Mouse (Mus musculus) brown adipose tissue, adult 24 weeks (tissue): Measurements from ENCODE around the gene Npy. TPM values are rescaled to one million over a fixed set of nuclear protein-coding genes. Genes with fewer than 3 reads are reported as not detected.

Experiments used
- H3K27ac ChIP-seq: fragments of 200-500 bp; replicated peaks from 2 replicates; pipeline ENCODE4 v1.5.1; 2012; ENCODE audit warnings: low read depth, mild to moderate bottlenecking, low read length
- H3K4me1 ChIP-seq: fragments of 200-500 bp; 2 replicates; pipeline ENCODE4 v1.6.1; 2012; ENCODE audit warnings: low read length, mixed read lengths; ENCODE audit not compliant: control insufficient read depth, insufficient read depth, insufficient read length
- H3K4me3 ChIP-seq: fragments of 200-500 bp; 2 replicates; pipeline ENCODE4 v1.5.1; 2012; ENCODE audit warnings: low read depth, mild to moderate bottlenecking, low read length, moderate library complexity; ENCODE audit not compliant: insufficient read depth
- polyA plus RNA-seq: library from polyadenylated mRNA; stranded (reverse); fragments of >200 nt; gene quantifications from 2 replicates; pipeline ENCODE4 v1.2.4, GENCODE M21; 2012; ENCODE audit not compliant: missing spikeins, insufficient read depth, insufficient read length

Gene Npy
- not detected in 2 replicates for polyA plus RNA-seq

DNA sequence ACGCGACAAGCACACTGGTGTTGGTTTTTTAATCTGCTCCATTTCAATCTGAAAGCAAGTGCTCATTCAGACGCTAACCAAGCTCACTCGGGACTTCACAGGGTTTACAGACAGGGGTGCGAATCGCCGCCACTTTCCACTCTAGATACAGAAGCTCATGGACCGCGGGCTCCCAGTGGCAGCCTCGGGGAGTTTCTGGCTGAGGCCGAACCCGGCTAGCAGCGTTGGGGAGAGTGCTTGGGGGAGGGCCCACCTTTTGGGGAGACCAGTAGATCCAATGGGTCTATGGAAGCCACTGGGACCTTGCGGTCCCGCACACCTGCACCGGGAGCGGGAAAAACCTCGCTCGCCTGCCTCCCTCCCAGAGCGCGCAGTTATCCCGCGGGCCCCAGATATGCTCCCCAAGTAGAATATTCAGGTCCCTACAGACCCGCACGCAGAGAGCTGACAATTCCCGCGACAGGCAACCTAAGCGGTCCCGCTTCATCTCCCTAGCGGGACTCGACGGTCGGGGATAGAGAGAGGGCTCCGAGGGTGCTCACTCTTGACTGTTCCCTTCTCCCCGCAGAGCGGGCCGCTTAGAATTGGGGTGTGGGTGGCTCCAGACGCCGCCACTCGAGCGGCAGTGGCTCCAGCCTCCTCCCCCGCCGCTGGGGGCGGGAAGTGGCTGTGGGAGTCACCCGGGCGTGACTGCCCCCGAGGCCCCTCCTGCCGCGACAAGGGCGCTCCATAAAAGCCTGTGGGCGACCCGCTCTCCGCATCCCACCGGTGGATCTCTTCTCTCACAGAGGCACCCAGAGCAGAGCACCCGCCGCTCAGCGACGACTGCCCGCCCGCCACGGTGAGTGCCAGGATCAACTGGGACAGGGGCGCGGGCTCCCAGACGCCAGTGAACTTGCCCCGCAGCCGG is at the start of gene Npy:
Gene Npy (plus strand): TSS at position 750 of the 910 bp plus-strand sequence.
- Histone ChIP-seq H3K4me1 (peaks cover 3% of the 10 kb centered on the region), H3K27ac (no peak within 1 kb of the TSS), H3K4me3 (peak within 1 kb of the TSS; percentile 31)

DNA sequence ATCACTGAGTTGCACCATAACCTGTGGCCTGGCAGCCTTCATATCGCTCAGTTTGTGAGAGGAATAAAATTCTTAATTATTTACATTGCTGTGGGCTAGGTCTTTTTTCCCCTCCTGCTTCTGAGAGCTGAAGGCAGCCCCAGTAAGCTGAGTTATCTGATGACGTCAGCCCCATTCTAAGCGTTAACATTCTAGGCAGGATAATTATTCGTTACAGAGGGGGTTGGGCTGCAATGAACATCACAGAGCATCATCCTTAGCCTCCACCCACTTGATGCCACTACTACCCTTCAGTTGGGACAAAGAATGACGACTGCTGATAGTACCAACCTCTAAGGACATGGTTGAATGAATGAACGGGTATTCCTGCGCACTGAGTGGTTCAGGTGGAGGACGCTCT is 47.5 kb upstream of the Npy start:
- Histone ChIP-seq H3K27ac (no peak overlapping the region), H3K4me1 (no peaks in the 10 kb centered on the region), H3K4me3 (no peak overlapping the region)

DNA sequence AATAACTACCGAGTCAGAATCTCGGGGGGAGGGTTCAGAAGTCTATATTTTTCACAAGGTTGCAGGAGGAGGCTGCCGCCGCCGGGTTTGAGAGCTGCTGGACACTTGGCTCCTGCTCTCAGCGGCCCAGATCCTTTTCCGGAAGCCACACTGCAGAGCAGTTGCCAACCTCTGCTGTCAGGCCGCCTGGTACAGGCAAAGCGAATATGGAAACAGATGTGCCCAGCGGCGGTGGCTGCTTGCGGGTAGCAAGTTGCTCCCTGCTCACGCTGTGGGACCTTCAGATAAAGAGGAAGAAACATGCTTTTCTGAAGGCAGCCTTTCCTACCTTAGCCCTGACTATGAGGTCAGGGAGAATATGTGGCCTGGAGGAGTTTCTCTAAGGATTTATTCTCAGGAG is 44.4 kb upstream of the Npy start:
- H3K4me3 ChIP-seq = no peak overlapping the region
- H3K27ac ChIP-seq = no peak overlapping the region
- H3K4me1 ChIP-seq = no peaks in the 10 kb centered on the region

DNA sequence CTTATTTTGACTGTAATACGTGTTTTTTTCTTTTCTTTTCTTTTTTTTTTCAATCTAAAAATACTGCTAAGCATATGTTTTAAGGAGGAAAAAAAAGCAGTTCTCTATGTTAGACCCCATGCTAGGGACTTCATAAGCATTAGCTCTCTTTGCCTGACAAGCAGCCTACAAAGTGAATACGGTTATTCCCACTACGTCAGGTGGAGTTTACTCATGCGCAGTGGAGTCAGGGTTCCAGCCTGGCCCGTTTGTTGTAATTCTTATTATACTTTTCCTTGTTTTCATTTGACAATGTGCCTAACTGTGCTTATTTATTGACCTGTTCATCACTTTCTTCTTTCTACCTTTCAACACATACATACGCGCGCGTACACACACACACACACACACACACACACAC is 43.8 kb upstream of the Npy start:
- no peak overlapping the region for H3K27ac ChIP-seq
- no peaks in the 10 kb centered on the region for H3K4me1 ChIP-seq
- no peak overlapping the region for H3K4me3 ChIP-seq

DNA sequence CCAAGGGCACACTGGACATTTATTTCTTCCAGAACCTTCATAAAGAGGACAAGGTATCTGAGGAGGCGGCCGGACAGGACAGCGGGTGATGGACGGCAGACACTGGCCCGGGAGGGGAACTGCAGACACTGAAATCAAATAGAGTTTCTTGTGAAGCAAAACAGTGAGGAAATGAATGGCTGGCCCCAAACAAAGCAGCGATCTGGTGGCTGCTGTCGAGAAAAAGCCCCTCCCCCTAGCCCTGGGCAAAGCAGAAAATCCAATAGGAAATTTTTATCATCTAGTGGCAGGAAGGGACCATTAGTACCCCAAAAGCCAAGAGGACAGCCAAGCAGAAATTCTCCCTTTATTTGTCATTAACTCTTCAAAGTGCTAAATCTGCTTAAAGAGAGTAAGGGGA is 42.9 kb upstream of the Npy start:
- Histone ChIP-seq H3K4me3 (no peak overlapping the region), H3K27ac (no peak overlapping the region), H3K4me1 (no peaks in the 10 kb centered on the region)

DNA sequence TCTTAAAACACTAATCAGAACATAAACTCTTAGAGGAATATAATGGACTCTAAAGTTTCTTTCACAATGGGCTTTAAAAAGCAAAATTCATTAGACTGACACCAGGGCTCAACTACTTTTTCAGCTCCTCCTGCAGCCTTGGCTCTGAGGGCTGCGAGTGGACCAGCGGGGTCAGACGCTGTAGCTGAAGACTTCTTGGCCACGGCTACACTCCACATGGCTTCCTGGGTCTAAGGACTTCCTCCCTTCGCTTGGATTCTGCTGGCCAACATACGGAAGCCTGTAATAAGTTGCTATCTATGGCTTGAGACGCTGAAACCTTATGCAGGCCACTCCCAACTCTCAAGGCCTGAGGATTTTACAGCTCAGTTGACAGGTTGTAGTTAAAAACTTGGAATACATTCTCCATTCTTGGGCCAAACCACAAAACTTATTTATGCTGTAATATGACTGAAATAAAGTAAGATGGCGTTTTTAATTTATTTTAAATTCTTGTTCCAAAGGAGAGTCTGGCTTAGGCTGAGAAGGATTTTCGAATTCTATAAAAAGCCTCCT is 41.6 kb upstream of the Npy start:
- no peak overlapping the region for H3K4me3 ChIP-seq
- H3K27ac ChIP-seq = no peak overlapping the region
- H3K4me1 ChIP-seq = no peaks in the 10 kb centered on the region

DNA sequence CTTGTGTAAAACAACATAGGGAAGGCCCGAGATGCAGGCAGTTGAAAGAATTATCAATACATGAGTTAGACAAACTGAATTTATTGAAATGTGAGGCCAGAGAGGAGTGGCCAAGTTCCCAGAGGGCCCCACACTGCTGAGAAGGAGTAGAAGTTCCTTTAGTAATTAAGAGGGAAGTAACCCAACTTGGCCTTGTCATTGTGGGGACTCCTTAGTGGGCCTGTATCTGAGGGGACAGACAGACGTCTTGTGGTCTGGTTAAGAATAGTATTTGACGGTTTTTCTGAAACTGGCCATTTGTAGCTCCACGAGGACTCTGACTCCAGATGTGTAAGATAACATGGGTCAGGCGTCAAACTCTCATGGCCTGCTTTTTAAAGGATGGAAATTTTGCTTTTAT is 40.7 kb upstream of the Npy start:
- H3K4me1 ChIP-seq = no peaks in the 10 kb centered on the region
- H3K27ac ChIP-seq = no peak overlapping the region
- no peak overlapping the region for H3K4me3 ChIP-seq

DNA sequence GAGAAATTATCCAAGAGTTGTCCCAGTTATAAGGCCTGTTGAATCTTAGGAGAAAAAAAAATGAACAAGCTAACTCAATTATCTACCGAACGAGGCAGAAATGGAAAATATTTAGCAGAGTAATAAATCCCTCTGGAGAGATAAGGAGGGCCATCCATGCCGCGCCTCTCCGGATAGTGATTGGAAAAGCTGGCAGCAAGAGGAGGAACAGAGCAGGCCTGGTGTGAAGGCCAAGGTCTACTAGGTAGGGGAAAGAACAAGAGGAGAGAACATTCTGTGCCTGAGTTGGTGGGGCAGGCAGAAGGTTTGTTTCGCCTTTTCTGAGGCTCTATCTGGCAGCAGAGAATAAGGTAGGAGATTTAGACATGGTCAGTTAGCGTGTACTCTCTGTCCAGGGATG is 39.8 kb upstream of the Npy start:
- Histone ChIP-seq H3K4me3 (no peak overlapping the region), H3K27ac (no peak overlapping the region), H3K4me1 (no peaks in the 10 kb centered on the region)

DNA sequence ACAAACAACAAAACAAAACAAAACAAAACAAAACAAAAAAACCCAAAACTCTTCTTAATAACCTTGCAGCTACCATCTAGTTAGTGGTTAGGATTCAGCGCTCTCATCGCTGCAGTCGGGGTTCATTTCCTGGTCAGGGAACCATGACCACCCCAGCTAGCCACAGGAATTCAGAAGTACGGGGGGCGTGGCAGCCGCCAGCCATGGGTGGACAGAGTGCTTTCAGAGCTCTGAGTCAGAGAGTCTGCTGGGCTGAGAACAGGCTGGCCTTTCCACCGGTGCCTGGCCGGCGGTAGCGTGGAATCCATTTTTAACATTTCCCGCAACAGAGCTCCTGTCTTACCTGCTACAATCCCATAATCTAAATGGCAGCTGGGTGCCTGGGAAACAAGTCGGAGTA is 30.0 kb upstream of the Npy start:
- no peak overlapping the region for H3K27ac ChIP-seq
- no peak overlapping the region for H3K4me3 ChIP-seq
- no peaks in the 10 kb centered on the region for H3K4me1 ChIP-seq

DNA sequence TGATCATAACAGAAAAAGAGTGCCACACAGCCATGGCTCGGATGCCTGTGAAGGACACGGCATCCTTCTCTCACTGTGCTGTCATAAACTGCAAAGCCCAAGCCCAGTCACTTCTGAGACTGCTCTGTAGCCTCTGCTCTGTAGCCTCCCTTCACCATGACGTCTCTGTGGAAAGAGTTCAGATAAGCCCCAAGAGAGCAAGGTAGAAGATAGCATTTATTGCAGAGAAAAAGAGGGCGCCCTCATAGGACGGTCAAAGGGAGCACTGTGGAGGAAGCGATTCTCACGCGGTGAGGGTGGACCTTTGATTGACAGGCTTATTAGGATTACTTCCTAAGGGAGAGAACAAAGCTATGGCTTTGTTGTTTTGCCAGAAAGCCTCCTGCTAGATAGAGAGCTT is 18.4 kb upstream of the Npy start:
- Histone ChIP-seq H3K4me1 (no peaks in the 10 kb centered on the region), H3K27ac (no peak overlapping the region), H3K4me3 (no peak overlapping the region)

DNA sequence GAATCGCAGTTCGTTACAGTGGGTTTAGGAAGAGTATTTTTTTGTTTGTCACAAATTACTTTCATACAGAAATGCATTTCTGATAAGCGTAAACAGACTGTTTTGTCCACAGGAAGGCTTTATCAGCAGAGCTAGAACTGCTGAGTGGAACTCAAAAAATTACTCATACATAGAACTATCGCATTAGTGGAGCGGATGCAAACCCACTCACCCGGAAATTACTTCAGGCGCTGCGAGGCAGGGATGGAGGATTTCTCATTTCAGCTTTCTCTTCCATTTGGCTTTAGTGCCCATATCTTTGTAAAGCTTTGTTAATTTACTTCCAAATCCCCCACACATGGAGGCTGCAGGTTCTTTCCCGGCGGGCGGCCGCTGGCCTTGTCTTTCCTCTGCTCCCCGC is 14.4 kb upstream of the Npy start:
- Histone ChIP-seq H3K4me3 (no peak overlapping the region), H3K4me1 (no peaks in the 10 kb centered on the region), H3K27ac (no peak overlapping the region)

DNA sequence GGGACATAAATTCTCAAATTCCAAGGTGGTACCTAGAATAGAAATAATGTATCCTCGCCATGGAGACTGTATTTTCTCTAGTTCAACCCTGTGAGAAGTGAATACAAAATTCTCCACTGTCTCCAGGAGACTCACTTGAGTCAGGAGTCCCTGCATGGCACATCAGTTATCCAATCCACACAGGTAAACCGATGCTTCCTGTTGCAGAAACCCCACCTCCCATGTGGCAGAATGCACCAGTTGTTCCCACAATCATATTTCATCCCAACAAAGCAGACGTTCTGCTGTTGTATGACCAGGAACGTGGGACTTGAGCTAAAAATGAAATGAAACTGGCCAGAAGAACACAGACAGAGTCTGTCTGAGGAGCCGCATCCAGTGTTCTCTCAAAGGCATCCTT is 5.3 kb upstream of the Npy start:
- Histone ChIP-seq H3K27ac (no peak overlapping the region), H3K4me3 (no peak overlapping the region), H3K4me1 (peaks cover 3% of the 10 kb centered on the region)

DNA sequence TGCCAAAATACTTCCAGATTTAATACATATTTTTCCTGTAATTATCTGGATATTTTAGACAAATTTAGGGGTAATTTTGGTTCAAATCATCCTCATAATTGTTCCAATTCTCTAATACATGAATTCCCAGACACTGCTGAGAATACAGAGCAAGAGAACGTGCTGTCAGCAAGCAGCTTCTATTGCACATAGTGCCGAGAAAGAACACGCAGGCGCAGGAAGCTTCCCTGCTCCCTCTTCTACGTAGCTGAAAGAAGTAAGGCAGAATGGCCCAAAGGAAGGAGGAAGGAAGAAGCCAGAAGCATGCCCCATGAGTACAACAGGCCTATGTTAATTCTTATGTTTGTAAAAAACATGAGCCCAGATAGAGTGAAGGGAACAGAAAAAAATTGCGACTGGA is 4.9 kb upstream of the Npy start:
- peaks cover 3% of the 10 kb centered on the region for H3K4me1 ChIP-seq
- H3K27ac ChIP-seq = no peak overlapping the region
- H3K4me3 ChIP-seq = no peak overlapping the region

DNA sequence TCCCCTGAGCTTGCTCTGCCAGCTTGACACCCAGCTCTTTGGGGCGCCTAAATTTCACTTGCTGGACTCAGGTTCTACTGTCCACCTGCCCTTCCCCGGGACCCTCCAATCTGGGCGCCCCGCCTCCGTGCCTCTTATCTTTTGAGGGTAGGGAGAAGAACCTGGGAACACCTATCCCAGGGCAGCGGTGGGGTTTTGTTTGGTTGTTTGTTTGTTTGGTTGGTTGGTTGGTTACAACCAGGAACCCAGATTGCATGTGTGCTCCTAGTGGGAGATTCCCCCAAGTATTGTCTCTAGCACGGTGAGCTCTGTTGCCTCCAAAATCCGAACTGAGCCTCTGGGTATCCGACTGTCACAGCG is 341 bp downstream of the Npy start:
- Histone ChIP-seq H3K27ac (no peak overlapping the region), H3K4me3 (0 out of 2 replicates have a peak overlapping the region, but pooled peaks have one; percentile 31), H3K4me1 (peaks cover 3% of the 10 kb centered on the region)

DNA sequence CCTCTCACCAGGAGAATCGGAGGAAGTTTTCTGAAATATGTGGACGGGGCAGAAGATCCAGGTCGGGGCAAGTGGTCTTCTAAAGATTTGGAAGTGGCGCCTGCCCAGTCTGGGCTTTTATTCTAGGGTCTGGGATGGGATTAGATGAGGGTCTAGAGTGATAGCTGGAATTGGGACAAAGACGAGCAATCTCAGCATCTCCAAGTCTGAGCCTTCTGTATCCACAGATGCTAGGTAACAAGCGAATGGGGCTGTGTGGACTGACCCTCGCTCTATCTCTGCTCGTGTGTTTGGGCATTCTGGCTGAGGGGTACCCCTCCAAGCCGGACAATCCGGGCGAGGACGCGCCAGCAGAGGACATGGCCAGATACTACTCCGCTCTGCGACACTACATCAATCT is 861 bp downstream of the Npy start:
- H3K27ac ChIP-seq = no peak overlapping the region
- H3K4me1 ChIP-seq = peaks cover 3% of the 10 kb centered on the region
- H3K4me3 ChIP-seq = no peak overlapping the region

DNA sequence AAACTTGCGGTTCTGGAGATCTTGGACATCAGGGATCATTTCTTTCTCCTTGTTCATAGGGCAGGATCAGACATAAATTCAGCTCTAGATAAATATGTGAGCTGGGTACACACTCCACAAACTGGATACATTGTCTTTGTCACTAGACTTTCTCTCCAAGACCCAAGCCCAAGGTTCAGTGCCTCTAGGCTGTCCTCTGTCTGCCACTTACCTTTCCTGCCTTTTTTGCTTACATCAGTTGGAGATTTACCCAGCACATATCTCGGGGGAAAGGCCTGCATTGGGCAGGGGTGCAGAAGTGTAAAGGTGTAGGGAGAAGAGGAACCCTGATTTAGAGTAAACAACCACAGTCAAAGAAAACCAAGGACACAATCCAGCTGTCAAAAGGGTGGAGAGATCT is 1.3 kb downstream of the Npy start:
- Histone ChIP-seq H3K4me3 (no peak overlapping the region), H3K27ac (no peak overlapping the region), H3K4me1 (peaks cover 3% of the 10 kb centered on the region)
